Mouse (Mus musculus): Measurements from ENCODE around the gene 1700018B08Rik. TPM values are rescaled to one million over a fixed set of nuclear protein-coding genes. Genes with fewer than 3 reads are reported as not detected.

1700018B08Rik gene
- polyA plus RNA-seq, 3 experiments from 2014 or later: not detected

- ATAC-seq: no peak
These were observed 17.7 kb upstream of the 1700018B08Rik start for GRCm38 (mm10) chr8:121561636-121562345.

GRCm38 (mm10) chr8:121560432-121561100 lies 16.4 kb upstream of the 1700018B08Rik start:
- no peak for ATAC-seq

DNA sequence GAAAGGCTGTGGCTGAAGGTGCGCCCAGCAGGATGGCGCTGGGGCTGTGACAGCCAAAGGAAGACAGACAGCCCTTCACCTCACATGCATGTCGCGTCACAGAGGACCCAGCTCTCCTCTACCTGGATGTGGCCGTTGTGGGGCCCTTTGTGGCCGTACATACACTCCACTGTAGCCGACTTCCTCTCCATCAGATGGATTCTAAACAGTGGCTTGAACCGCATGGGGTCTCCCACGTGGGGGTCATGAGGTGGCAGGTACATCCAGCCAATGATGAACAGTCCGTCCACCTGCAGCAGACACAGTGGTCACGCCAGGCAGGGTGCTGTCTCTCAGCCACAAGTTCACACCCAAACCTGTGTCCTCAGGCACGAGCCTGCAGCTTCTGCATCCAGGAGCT lies 15.7 kb upstream of the 1700018B08Rik start:
- ATAC-seq: no peak

DNA sequence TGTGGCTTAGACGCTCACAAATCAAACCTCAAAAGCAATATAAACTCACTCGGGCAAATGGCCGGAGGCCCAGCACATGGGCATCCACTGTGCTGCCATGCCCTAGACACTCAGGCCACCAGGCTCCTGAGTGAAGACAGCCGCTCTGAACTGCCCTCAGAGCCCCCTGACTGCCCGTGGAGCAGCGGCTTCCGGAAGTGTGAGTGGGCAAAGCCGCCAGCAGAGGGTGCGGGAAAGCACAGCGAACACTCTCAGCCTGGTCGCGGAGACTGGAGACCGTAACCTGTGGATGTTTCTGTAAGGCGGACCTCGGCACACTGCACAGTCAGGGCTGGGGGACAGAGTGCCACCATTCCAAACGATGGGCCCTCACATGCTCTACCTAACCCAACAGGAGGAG lies 14.4 kb upstream of the 1700018B08Rik start:
- ATAC-seq: no peak

DNA sequence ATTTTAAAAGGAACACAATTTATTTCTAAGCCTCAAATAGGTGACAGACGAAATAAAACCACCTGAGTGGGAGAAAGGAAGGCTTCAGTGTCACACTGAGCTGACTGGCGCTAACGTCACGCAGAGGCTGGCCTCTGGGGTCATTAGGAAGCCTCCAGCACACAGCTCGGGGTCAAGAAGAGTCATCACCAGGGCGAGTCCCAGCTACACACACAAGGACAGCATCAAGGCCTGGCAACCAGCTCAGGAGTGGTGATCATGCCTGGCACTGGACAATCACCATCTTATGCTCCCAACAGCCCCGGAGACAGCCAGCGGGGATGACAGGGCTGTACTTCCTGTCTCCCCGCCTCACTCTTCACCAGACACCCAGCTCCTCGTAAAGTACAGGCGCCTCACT lies 13.6 kb upstream of the 1700018B08Rik start:
- no peak for ATAC-seq

GRCm38 (mm10) chr8:121553831-121554475 lies 9.8 kb upstream of the 1700018B08Rik start:
- ATAC-seq: no peak

GRCm38 (mm10) chr8:121552506-121552905 lies 8.4 kb upstream of the 1700018B08Rik start:
- no peak for ATAC-seq

GRCm38 (mm10) chr8:121551065-121551985 lies 7.2 kb upstream of the 1700018B08Rik start:
- no peak for ATAC-seq

DNA sequence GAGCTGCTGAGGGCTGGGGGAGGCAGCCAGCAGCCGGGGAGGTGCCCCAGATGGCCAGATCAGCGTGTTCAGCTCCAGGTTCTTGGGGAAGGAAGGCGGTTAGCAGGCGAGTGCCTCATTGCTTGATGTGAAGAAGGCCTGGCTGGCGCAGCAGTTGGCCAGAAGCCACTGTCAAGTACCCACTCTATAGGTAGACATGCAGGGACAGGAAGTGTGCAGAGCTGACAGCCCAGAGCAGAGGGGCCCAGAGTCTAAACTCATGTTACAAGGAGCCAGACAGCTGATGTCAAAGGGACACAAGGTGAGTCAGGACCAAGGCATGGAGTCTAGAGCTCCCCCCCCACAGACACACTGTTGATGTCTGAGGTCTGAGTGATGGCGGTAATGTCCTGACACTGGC lies 5.9 kb upstream of the 1700018B08Rik start:
- ATAC-seq: no peak

DNA sequence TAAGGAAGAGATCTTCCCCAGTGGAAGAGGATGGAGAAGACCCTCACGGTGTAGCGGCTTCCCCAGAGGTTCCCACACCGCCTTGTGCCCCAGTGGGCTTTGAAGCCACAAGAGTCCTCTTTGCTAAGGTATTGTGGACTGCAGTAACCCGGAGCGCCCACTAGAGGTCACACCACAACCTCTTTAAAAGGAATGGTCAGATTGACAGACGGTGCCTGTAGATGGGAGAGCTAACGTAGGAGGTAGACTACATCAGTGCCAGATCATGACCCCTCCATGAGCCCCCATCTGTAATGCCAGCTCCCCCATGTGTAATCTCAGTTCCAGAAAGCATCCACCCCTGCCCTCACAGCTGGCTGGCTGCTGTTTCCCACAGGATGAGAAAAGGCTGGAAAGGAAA lies 3.0 kb upstream of the 1700018B08Rik start:
- ATAC-seq: peak; percentile 72

DNA sequence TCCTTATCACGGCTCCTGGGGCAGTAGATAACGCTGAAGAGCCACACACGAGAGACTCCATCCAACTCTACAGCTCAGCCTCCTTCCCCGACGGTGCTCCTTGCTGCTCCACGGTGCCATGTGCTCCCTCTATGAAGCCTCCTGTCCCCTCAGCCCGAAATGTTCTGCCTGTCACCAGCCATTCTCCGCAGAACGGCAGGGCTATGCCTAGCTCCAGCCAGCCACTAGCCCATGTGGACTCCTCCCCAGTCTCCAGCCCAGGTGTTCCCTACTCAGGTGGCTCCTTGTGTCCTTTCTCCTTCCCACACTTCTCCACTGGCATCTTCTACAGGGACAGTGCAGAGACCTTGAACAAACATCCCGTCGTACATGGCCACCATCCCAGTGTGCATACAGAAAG lies 816 bp upstream of the 1700018B08Rik start:
- no peak for ATAC-seq

- no peak for ATAC-seq
These were observed 1.2 kb downstream of the 1700018B08Rik start for GRCm38 (mm10) chr8:121542901-121543300.

DNA sequence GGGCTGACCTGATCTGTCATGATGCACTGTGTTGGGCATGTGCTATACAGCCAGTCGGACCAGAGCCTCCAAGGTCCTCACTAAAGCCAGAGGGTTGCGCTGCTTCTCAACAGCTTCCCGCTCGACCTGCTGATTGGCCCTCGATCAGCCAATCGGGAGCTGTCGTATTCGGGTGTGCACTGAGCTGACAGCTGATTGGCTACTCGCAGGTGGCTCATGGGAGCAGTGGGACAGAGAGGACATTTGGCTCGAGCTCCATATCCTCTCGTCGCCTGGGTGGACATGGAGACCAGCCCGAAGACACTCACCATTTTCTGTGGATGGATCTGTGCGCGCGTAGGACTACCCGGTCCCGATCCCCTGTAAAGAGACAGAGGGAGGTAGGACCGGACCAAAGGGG lies 2.3 kb downstream of the 1700018B08Rik start:
- ATAC-seq: no peak

GRCm38 (mm10) chr8:121532381-121532780 lies 11.7 kb downstream of the 1700018B08Rik start:
- no peak for ATAC-seq

DNA sequence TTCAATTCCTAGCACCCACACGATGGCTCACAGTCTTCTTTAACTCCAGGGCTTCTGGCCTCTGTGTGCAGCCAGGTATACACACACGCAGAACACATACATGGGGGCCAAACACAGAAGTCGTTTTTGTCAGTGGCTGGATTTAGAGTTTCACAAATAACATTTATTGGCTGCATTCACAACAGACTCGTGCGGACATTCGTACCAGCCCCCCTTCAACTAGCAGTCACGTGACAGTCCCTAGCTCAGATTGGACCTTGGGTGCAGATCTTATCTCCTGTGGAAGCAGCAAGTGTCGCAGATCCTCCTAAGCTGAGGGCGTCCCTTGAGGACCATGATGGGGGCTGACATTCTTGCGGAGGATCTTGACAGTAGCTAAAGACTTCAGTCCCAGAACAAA lies 13.5 kb downstream of the 1700018B08Rik start:
- no peak for ATAC-seq

GRCm38 (mm10) chr8:121528790-121529189 lies 15.3 kb downstream of the 1700018B08Rik start:
- ATAC-seq: no peak

DNA sequence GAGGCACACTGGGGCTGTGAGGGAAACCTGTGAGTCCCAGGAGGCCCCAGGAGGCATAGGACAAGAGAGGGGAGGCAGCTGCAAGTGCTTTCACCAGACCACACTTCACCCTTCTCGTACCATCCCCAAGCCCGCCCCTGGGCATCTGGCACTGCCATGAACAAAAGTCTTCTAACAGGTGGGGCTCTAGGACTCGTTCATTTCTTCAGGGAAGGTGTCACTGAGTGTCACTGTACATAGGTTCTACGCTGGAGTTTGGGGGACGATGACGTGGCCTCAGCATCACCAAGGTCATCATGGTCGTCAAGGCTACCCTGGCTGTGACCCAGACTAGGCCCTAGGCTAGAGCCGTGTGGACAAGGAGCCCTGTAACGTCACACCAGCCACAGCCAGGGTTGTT lies 16.4 kb downstream of the 1700018B08Rik start:
- ATAC-seq: no peak

- no peak for ATAC-seq
These were observed 17.1 kb downstream of the 1700018B08Rik start for GRCm38 (mm10) chr8:121526811-121527550.

DNA sequence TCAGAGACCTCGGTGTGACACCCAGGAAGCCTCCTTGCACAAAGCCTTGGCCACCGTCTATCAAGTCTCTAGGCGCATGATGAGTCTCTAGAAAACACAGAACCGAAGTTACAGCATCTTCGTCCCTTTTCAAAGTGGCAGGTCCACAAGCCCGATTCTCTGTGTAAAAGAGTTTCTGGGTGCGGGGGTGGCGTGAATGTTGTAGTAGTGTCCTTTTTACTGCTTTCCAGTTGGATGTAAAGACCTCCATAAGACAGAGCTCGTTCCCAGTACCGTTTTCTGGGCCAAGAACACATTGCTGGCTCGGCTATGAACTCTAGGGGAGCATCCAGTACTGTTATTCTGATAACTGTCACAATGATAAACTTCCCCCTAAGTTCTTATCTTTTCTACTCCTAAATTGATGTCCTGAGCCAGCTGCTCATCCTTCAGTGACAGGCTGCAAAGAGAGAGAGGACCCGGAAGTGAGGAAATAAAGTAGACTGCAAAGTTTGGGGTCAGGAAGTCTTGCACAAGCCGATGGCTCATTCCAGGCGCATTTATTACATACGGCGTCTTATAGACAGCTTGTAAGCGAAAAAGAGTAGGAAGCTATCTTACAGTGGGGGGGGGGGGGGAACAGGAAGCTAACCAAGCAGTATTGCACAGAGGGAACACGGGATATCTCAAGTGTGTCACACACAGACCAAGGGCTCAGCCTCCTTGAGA lies 18.9 kb downstream of the 1700018B08Rik start:
- no peak for ATAC-seq

DNA sequence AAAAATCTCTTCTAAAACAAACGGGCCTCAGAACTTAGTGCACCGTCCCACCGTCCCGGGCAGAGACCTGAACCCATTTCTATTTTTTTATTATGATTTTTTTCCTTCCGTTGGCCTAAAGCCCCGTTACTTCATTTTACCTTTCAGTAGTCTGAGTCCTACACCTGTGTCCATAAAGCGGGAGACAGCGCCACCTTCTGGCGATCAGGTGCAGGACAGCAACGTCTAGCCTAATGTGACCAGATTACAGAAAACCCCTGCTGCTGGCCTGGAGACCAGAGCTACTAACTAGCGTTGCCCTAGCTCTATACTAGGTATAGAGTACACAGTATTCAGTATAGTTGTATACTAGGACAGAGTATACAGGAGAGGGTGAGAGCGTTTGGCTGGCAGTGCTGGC lies 30.7 kb downstream of the 1700018B08Rik start:
- ATAC-seq: peak; percentile 41

DNA sequence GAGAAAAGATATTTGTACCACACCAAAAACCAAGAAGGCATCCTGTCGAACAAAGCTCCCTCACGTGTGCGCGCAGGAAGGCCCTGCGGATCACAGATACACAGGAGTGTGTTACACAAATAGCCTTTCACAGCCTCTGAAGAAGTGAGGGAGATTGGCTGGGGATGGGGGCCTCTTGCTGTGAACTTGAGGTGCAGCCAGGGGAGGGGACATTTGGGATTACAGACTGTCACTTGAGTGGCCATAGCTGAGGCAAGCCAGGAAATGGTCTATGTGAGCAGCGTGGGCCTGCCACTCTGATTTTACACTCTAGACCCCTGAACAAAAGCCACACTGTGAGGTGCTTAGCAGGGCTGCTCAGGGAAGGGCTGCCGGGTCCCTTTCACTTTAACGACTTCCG lies 32.4 kb downstream of the 1700018B08Rik start:
- ATAC-seq: no peak

All from inflammation-experienced regulatory T-cells, adult 6 months (primary cell).